Comparison of ENCODE assay signal across 8 mouse cellular contexts in genomic region chr1:64088604-64089320, GRCm38 (mm10). TPM values are rescaled to one million over a fixed set of nuclear protein-coding genes. Genes with fewer than 3 reads are reported as not detected.
DNase-seq lines count a peak whose midpoint lies in the region; ATAC-seq and TF ChIP-seq lines count a peak whose summit lies in the region.

No protein-coding gene starts in this region.

- H3K4me1 ChIP-seq in heart, embryonic 13.5 days: peaks cover 57% of the 10 kb centered on the region
- peaks cover 6 to 23% of the 10 kb centered on the region in 2 experiments; a peak in 3 of 4 replicates for H3K4me1 ChIP-seq in liver, embryonic 14.5 days (replicated peaks; ENCODE audit: control insufficient read depth in 2 of 2, insufficient read depth in 2 of 2, low read length in 1 of 2)
- peaks cover 21% of the 10 kb centered on the region for H3K4me1 ChIP-seq in neural tube, embryonic 12.5 days

- intact Hi-C loops in left cerebral cortex, postnatal 4 days (cut with DNase I): no loop called here
- intact Hi-C loops in left cerebral cortex, postnatal 14 days (cut with DNase I): no loop called here
- intact Hi-C loops in gastrocnemius, postnatal 14 days (cut with DNase I; ENCODE audit: low total_unique reads): no loop called here

- 0 out of 2 replicates have a peak overlapping the region, but pooled peaks have one; percentile 22 for H3K4me3 ChIP-seq in heart, embryonic 13.5 days
- H3K4me3 ChIP-seq in liver, embryonic 14.5 days (ENCODE audit: insufficient read depth in 1 of 2, low read depth in 2 of 2, low read length in 2 of 2): no peak overlapping the region
- no peak overlapping the region for H3K4me3 ChIP-seq in neural tube, embryonic 12.5 days

- H3K27ac ChIP-seq in heart, embryonic 13.5 days (replicated peaks): peak overlapping the region; percentile 76
- no peak overlapping the region for H3K27ac ChIP-seq in liver, embryonic 14.5 days
- 0 out of 2 replicates have a peak overlapping the region, but pooled peaks have one; percentile 20 for H3K27ac ChIP-seq in neural tube, embryonic 12.5 days

- no peaks in the 10 kb centered on the region for H3K27me3 ChIP-seq in heart, embryonic 13.5 days (replicated peaks)
- no peaks in the 10 kb centered on the region for H3K27me3 ChIP-seq in liver, embryonic 14.5 days (ENCODE audit: control insufficient read depth, insufficient read depth, low read length)
- H3K27me3 ChIP-seq in neural tube, embryonic 12.5 days (replicated peaks): no peaks in the 10 kb centered on the region

- peak overlapping the region; percentile 57 for H3K4me2 ChIP-seq in heart, embryonic 13.5 days
- H3K4me2 ChIP-seq in liver, embryonic 14.5 days (ENCODE audit: low read depth): no peak overlapping the region; the same call in 1 of the 2 replicates
- H3K4me2 ChIP-seq in neural tube, embryonic 12.5 days (replicated peaks): peak overlapping the region; percentile 32

- WGBS in heart, embryonic 13.5 days: 57% methylated on average over 12 of the region's 12 CpGs
- 43% methylated on average over 12 of the region's 12 CpGs for WGBS in liver, embryonic 14.5 days (ENCODE audit: insufficient replicate concordance)
- 71% methylated on average over 12 of the region's 12 CpGs for WGBS in neural tube, embryonic 12.5 days

- no peak for TF ChIP-seq EP300 in liver, embryonic 14.5 days (IDR thresholded peaks at IDR 0.05; ENCODE audit: low read depth)

- H3K36me3 ChIP-seq in heart, embryonic 13.5 days: peaks cover 8% of the 10 kb centered on the region; the same call in 1 of the 2 replicates
- no peaks in the 10 kb centered on the region for H3K36me3 ChIP-seq in liver, embryonic 14.5 days (replicated peaks; ENCODE audit: control insufficient read depth, insufficient read depth, low read depth)
- H3K36me3 ChIP-seq in neural tube, embryonic 12.5 days: no peaks in the 10 kb centered on the region

- peak overlapping the region; percentile 37; the same call in 1 of the 2 replicates for H3K9ac ChIP-seq in heart, embryonic 13.5 days
- H3K9ac ChIP-seq in liver, embryonic 14.5 days (replicated peaks): no peak overlapping the region
- no peak overlapping the region for H3K9ac ChIP-seq in neural tube, embryonic 12.5 days

- H3K9me3 ChIP-seq in heart, embryonic 13.5 days: no peaks in the 10 kb centered on the region
- H3K9me3 ChIP-seq in liver, embryonic 14.5 days (ENCODE audit: control insufficient read depth, low read length): no peaks in the 10 kb centered on the region
- H3K9me3 ChIP-seq in neural tube, embryonic 12.5 days: no peaks in the 10 kb centered on the region

- no peak for TF ChIP-seq CTCF in liver, embryonic 14.5 days (IDR thresholded peaks at IDR 0.05; ENCODE audit: low read depth)

- ATAC-seq in heart, embryonic 13.5 days (ENCODE audit: extremely low read depth, insufficient number of reproducible peaks, low FRiP score, low TSS enrichment): no peak
- ATAC-seq in liver, embryonic 14.5 days (ENCODE audit: insufficient read depth): 0 out of 2 replicates have a peak, but pooled peaks have one; percentile 28
- ATAC-seq in neural tube, embryonic 12.5 days (ENCODE audit: low FRiP score, low read depth): 0 out of 2 replicates have a peak, but pooled peaks have one; percentile 44

- peak; percentile 13 for DNase-seq in left cerebral cortex, postnatal 4 days
- DNase-seq in left cerebral cortex, postnatal 14 days (ENCODE audit: low spot score in 2 of 2): no peak
- DNase-seq in liver, embryonic 14.5 days (ENCODE audit: low read depth in 3 of 3, low spot score in 3 of 3): no peak
- no peak for DNase-seq in frontal cortex, adult 2 months (ENCODE audit: extremely low spot score in 1 of 2, low spot score in 1 of 2)
- no peak for DNase-seq in gastrocnemius, postnatal 14 days
- DNase-seq in adrenal gland, adult 2 months: no peak

RNA-seq across cellular contexts. Expression of gene Klf7, which starts 33.3 kb away (rescaled TPM):
- total RNA-seq in left cerebral cortex, postnatal 4 days (2021): 100 to 1,000 TPM; 153 to 161 TPM
- 10 to 100 TPM; 54.2 to 55.8 TPM for total RNA-seq in left cerebral cortex, postnatal 14 days (2021)
- 17.8 and 17.9 TPM in 2 replicates for polyA plus RNA-seq in heart, embryonic 13.5 days (2015; fragmentation: Nextera tagmentation; extraction: Ambion mirVana)
- 1.4 and 1.7 TPM in 2 replicates for polyA plus RNA-seq in liver, embryonic 14.5 days (2012; rRNA removed)
- polyA plus RNA-seq in liver, embryonic 14.5 days (2014; fragmentation: Nextera tagmentation; extraction: Ambion mirVana): 3.6 and 4.9 TPM in 2 replicates
- 56.7 and 59.4 TPM in 2 replicates for polyA plus RNA-seq in neural tube, embryonic 12.5 days (2016; fragmentation: Nextera tagmentation; extraction: Ambion mirVana)
- polyA plus RNA-seq in frontal cortex, adult 2 months (2012; rRNA removed): 18.2 and 19.2 TPM in 2 replicates
- 10 to 100 TPM in 1 of 2 experiments, 1 to 10 TPM in 1; 9.2 to 10.6 TPM for total RNA-seq in gastrocnemius, postnatal 14 days (2021)
- total RNA-seq in adrenal gland, adult 2 months (2021): 10 to 100 TPM; 13.4 to 18.6 TPM
- polyA plus RNA-seq in adrenal gland, adult 2 months (2012; rRNA removed): 7.1 and 15.5 TPM in 2 replicates
